ENCODE assay signal across 21 mouse cellular contexts in the genomic region with DNA sequence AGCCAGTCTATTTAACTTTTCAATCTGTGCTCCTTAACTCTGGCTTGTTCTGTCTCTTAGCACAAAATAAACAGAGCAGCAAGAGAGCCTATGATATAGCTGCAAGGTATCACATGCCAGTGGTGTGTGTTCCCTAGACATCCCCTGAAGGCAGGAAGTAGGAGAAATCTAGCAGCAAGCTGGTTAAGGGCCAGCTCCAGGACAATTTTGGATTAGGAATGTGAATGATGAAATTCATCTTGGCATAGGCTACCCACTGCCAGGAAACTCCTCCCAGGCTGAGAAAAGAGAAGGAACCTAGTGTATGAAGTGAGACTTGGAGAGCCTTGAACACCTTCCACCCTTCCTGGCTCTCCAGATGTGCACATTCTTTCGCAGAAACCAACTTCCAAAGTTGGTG.
"Had no signal": no experiment of that assay in that cellular context is flagged by ENCODE, and none has a peak within 500 bp of the region (broad histone marks: within the 10 kb centered on the region; RNA-seq: fewer than 3 reads in every experiment).

No protein-coding gene starts in this region.

- H3K27ac ChIP-seq: kidney, embryonic 15.5 days; limb, embryonic 10.5 days; limb, embryonic 13.5 days; liver, embryonic 14.5 days; lung, embryonic 15.5 days; macrophage; midbrain, embryonic 12.5 days; midbrain, embryonic 15.5 days; neural tube, embryonic 12.5 days; neural tube, embryonic 15.5 days; stomach, embryonic 15.5 days had no signal

- H3K27me3 ChIP-seq: kidney, embryonic 15.5 days; limb, embryonic 13.5 days; lung, embryonic 15.5 days; midbrain, embryonic 12.5 days; midbrain, embryonic 15.5 days; neural tube, embryonic 12.5 days; neural tube, embryonic 15.5 days; stomach, embryonic 15.5 days had no signal

- H3K4me1 ChIP-seq: limb, embryonic 10.5 days; midbrain, embryonic 12.5 days; midbrain, embryonic 15.5 days; neural tube, embryonic 12.5 days had no signal

- H3K9ac ChIP-seq: kidney, embryonic 15.5 days; limb, embryonic 13.5 days; liver, embryonic 14.5 days; liver, postnatal 0 days; lung, embryonic 15.5 days; midbrain, embryonic 12.5 days; midbrain, embryonic 15.5 days; neural tube, embryonic 12.5 days; neural tube, embryonic 15.5 days; stomach, embryonic 15.5 days had no signal

- H3K36me3 ChIP-seq: kidney, embryonic 15.5 days; limb, embryonic 10.5 days; limb, embryonic 13.5 days; lung, embryonic 15.5 days; midbrain, embryonic 12.5 days; midbrain, embryonic 15.5 days; neural tube, embryonic 12.5 days; neural tube, embryonic 15.5 days; stomach, embryonic 15.5 days had no signal

- H3K9me3 ChIP-seq: kidney, embryonic 15.5 days; limb, embryonic 10.5 days; lung, embryonic 15.5 days; midbrain, embryonic 12.5 days; midbrain, embryonic 15.5 days; neural tube, embryonic 12.5 days; neural tube, embryonic 15.5 days; stomach, embryonic 15.5 days had no signal

- DNase-seq: kidney, adult 11 months; kidney, adult 8-10 months; kidney, postnatal 14 days; kidney, postnatal 4 days; liver; liver, postnatal 0 days; right cerebral cortex, adult 18-20 months; right cerebral cortex, postnatal 25 days; spleen, adult 18-20 months; thymus, postnatal 25 days had no signal

- H3K4me2 ChIP-seq: kidney, embryonic 15.5 days; limb, embryonic 13.5 days; lung, embryonic 15.5 days; midbrain, embryonic 12.5 days; midbrain, embryonic 15.5 days; neural tube, embryonic 12.5 days; neural tube, embryonic 15.5 days; stomach, embryonic 15.5 days had no signal

- H3K4me3 ChIP-seq: kidney, embryonic 15.5 days; limb, embryonic 10.5 days; limb, embryonic 13.5 days; lung, embryonic 15.5 days; midbrain, embryonic 12.5 days; midbrain, embryonic 15.5 days; neural tube, embryonic 12.5 days; neural tube, embryonic 15.5 days; stomach, embryonic 15.5 days had no signal

- ATAC-seq: liver, postnatal 0 days; midbrain, embryonic 15.5 days had no signal
